Mouse (Mus musculus) ES-Bruce4 (cell line): ENCODE data around the gene Trim46. TPM values are rescaled to one million over a fixed set of nuclear protein-coding genes. Genes with fewer than 3 reads are reported as not detected.

Experiments used
- H3K27ac ChIP-seq: 2 replicates; pipeline ENCODE4 v1.5.1; 2012; ENCODE audit warnings: low read length, inconsistent platforms; ENCODE audit not compliant: insufficient read depth
- H3K27me3 ChIP-seq: 2 replicates; pipeline ENCODE4 v1.6.1; 2012; ENCODE audit warnings: mild to moderate bottlenecking, low read length, inconsistent platforms; ENCODE audit not compliant: control insufficient read depth, poor library complexity, insufficient read depth, severe bottlenecking
- H3K36me3 ChIP-seq: 2 replicates; pipeline ENCODE4 v1.6.1; 2012; ENCODE audit warnings: inconsistent platforms, mild to moderate bottlenecking, low read length, moderate library complexity; ENCODE audit not compliant: control insufficient read depth, poor library complexity, insufficient read depth, severe bottlenecking
- H3K4me1 ChIP-seq: one replicate; pipeline ENCODE4 v1.8.1; 2011; ENCODE audit warnings: low read length; ENCODE audit not compliant: control insufficient read depth, insufficient read depth
- H3K4me3 ChIP-seq: 2 replicates; pipeline ENCODE4 v1.5.1; 2011; ENCODE audit warnings: low read depth, mild to moderate bottlenecking, low read length
- H3K9ac ChIP-seq: 2 replicates; pipeline ENCODE4 v1.6.1; 2012; ENCODE audit warnings: low read depth, mild to moderate bottlenecking, inconsistent platforms; ENCODE audit not compliant: poor library complexity, severe bottlenecking
- H3K9me3 ChIP-seq: replicated peaks from 2 replicates; pipeline ENCODE4 v1.6.1; 2012; ENCODE audit warnings: mild to moderate bottlenecking, low read length, inconsistent platforms; ENCODE audit not compliant: control insufficient read depth, poor library complexity, insufficient read depth, severe bottlenecking
- CTCF ChIP-seq: IDR thresholded peaks from one replicate; pipeline ENCODE4 v1.8.1; 2011; ENCODE audit warnings: low read depth, low read length
- EP300 ChIP-seq: IDR thresholded peaks from 2 replicates; pipeline ENCODE4 v1.6.1; 2011; ENCODE audit warnings: low read depth, low read length; ENCODE audit not compliant: insufficient read depth
- POLR2A ChIP-seq: IDR thresholded peaks from one replicate; pipeline ENCODE4 v1.8.1; 2011; ENCODE audit warnings: low read length; ENCODE audit not compliant: insufficient read depth
- polyA plus RNA-seq: library from polyadenylated mRNA; stranded (reverse); fragments of >200 nt; gene quantifications from 2 replicates; pipeline ENCODE4 v1.2.4, GENCODE M21; 2011; ENCODE audit warnings: low read depth; ENCODE audit not compliant: missing spikeins, insufficient read depth, insufficient read length

Trim46 gene
- polyA plus RNA-seq, 1 experiment: 5.7 TPM

DNA sequence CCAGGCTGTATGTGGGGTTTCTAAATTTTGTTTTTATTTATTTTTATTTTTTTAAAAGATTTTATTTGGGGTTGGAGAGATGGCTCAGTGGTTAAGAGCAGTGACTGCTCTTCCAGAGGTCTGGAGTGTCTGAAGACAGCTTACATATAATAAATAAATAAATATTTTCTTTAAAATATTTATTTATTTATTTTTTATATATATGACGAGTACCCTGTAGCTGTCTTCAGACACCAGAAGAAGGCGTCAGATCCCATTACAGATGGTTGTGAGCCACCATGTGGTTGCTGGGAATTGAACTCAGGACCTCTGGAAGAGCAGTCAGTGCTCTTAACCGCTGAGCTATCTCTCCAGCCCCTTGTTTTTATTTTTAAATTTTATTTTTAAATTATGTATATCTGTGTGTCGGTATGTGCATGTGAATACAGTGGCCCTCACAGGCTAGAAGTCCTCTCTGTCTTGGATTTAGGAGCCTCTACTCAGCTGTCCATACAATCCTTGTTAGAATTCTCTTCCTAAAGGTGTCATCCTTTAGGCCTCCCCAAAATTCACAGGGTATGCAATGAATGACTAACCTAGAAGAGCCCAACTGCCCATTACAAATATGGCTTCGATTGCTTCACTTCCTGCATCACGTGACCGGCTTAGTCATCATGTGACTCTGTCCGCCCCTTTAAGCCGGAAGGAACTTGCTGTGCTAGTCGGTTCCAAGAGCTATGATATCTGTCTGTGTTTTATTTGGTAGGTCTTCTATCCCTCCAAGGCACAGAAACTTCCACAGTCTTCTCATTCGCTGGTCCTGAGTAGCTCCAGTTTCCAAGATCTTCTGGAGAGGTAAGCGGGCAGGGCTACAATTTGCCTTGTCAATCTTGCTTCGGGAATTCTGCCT lies 43.6 kb downstream of the Trim46 start, which contains the start of gene Gba:
Gene Gba (plus strand): TSS at position 676 of the 889 bp plus-strand sequence.
- no peak for TF ChIP-seq CTCF
- no peak for TF ChIP-seq EP300
- no peak for TF ChIP-seq POLR2A
- Histone ChIP-seq H3K4me3 (peak within 1 kb of the TSS; percentile 92), H3K4me1 (no peaks in the 10 kb centered on the region), H3K9me3 (no peaks in the 10 kb centered on the region), H3K27me3 (no peaks in the 10 kb centered on the region; the same call in 1 of the 2 replicates), H3K36me3 (peaks cover 10% of the 10 kb centered on the region), H3K9ac (peak within 1 kb of the TSS; percentile 59), H3K27ac (no peak within 1 kb of the TSS)

DNA sequence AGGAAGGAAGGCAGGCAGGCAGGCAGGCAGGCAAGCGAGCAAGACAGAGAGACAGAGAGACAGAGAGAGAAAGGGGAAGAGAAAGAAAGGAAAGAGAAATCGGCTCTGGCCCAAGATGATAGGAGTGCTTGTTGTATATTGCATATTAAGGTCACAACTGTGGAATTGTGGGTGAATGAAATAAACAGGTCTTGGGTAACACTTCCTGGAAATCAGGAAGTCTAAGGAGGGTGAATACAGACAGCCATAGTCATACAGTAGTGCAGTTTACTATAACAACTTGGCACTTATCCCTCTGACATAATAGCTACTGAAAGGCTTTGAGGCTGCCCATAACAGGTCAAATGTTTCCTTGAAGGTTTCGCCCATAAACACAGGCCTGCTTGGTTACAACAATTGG lies 46.3 kb downstream of the Trim46 start:
- Histone ChIP-seq H3K4me1 (no peaks in the 10 kb centered on the region), H3K9me3 (no peaks in the 10 kb centered on the region), H3K4me3 (no peak overlapping the region), H3K9ac (no peak overlapping the region), H3K27ac (no peak overlapping the region), H3K36me3 (peaks cover 2% of the 10 kb centered on the region; the same call in 1 of the 2 replicates), H3K27me3 (no peaks in the 10 kb centered on the region; the same call in 1 of the 2 replicates)
- TF ChIP-seq CTCF: no peak
- TF ChIP-seq EP300: no peak
- TF ChIP-seq POLR2A: no peak

DNA sequence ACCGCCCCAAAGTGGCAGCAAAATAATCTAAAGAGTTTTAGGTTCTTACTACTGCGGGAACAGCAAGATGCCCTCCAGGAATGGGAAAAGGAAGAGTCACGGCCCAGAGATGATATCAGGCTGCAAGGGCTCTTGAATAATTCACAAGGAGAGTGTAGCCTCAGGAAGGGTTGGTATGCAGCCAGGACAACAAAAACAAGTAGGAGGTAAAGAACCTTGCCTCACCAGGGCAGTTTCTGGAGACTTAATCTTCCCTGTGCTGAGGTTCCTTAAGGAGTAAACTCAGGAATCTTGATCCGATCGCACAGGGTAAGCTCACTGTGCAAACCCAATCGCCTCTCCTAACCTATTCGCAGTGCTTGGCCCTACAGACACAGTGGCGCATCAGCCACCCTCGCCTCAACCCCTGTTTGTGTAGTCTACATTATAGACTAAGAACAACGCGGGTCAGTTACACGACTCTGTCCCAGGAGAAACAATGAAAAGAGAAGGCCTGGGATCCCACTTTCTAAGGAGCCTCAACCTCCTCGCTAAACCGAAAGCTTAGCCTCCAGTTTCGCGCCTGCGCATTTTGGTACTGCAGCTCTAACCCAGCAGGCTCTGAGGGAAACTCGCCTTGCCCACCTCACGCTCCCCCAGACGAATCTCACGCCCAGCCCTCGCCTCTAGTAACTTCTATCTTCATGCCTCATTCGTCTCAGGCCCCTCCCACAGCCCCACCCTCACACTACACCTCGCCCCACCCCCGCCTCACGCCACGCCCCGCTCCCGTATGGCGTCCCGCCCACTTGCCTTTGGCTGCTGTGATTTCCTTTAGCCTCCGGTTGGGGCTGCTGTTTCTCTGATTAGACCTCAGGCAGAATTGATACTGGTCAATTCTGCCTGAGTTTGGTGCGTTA lies 49.9 kb downstream of the Trim46 start:
- TF ChIP-seq POLR2A: peak; percentile 34
- no peak for TF ChIP-seq EP300
- peak; percentile 41 for TF ChIP-seq CTCF
- Histone ChIP-seq H3K36me3 (no peaks in the 10 kb centered on the region), H3K27me3 (no peaks in the 10 kb centered on the region; the same call in 1 of the 2 replicates), H3K9ac (peak overlapping the region; percentile 47; the same call in 1 of the 2 replicates), H3K4me1 (no peaks in the 10 kb centered on the region), H3K9me3 (no peaks in the 10 kb centered on the region), H3K4me3 (peak overlapping the region; percentile 60), H3K27ac (peak overlapping the region; percentile 40; the same call in 1 of the 2 replicates)

DNA sequence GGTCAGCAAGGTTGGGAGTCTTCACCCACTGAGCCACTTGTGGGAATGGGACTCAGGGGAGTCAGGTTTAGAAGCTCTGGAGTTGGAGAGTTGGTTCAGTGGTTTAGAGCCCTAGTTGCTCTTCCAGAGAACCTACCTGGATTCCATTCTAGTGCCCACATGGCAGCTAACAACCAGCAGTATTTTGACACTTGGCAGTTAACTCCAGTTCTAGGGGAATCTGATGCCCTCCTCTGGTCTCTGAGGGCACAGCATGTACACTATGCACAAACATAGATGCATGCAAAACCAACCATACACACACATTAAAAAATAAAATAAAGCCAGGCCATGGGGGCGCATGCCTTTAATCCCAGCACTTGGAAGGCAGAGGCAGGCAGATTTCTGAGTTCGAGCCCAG lies 52.3 kb downstream of the Trim46 start:
- Histone ChIP-seq H3K4me1 (no peaks in the 10 kb centered on the region), H3K9me3 (no peaks in the 10 kb centered on the region), H3K27me3 (no peaks in the 10 kb centered on the region; the same call in 1 of the 2 replicates), H3K4me3 (no peak overlapping the region), H3K27ac (no peak overlapping the region), H3K36me3 (no peaks in the 10 kb centered on the region), H3K9ac (no peak overlapping the region)
- TF ChIP-seq EP300 (no peak), CTCF (no peak), POLR2A (no peak)

DNA sequence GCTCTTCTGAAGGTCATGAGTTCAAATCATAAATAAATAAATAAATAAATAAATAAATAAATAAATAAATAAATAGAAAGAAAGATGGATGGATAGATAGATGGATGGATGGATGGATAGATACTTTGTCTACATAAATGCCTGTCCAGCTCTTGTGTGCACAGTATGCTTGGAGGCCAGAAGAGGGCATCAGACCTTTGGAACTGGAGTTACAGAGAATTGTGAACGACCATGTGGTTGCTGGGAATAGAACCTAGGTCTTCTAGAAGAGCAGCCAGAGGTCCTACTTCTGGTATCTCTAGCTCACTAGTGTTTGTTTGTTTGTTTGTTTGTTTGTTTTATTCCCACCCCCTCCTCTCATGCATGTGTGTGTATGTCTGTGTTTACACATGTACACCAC lies 52.8 kb downstream of the Trim46 start:
- Histone ChIP-seq H3K27me3 (no peaks in the 10 kb centered on the region; the same call in 1 of the 2 replicates), H3K36me3 (no peaks in the 10 kb centered on the region), H3K27ac (no peak overlapping the region), H3K4me1 (no peaks in the 10 kb centered on the region), H3K4me3 (no peak overlapping the region), H3K9me3 (no peaks in the 10 kb centered on the region), H3K9ac (no peak overlapping the region)
- TF ChIP-seq CTCF (no peak), POLR2A (no peak), EP300 (no peak)
